Mouse (Mus musculus) hindbrain, postnatal 0 days (tissue): ENCODE measurements around the gene Serinc5. TPM values are rescaled to one million over a fixed set of nuclear protein-coding genes. Genes with fewer than 3 reads are reported as not detected.

Experiments
- ATAC-seq: fragments of 200-750 bp; cut with Nextera tagmentation; 2 replicates; pipeline ENCODE4 v1.8.0; 2017; ENCODE audit warnings: mild to moderate bottlenecking, moderate TSS enrichment, moderate library complexity
- DNase-seq: peaks from one replicate; pipeline ENCODE4 v3.0.0-alpha.2; 2015; ENCODE audit warnings: low spot score
- H3K27ac ChIP-seq: fragments of 300-500 bp; sonication (generic); 2 replicates; pipeline ENCODE4 v1.5.1; 2014; ENCODE audit warnings: mild to moderate bottlenecking
- H3K27me3 ChIP-seq: fragments of 300-500 bp; sonication (generic); 2 replicates; pipeline ENCODE4 v1.6.1; 2014; ENCODE audit warnings: low read length, mixed read lengths; ENCODE audit not compliant: insufficient read depth
- H3K36me3 ChIP-seq: fragments of 300-500 bp; sonication (generic); 2 replicates; pipeline ENCODE4 v1.6.1; 2014; ENCODE audit warnings: low read length, mixed read lengths; ENCODE audit not compliant: insufficient read depth
- H3K4me1 ChIP-seq: fragments of 300-500 bp; sonication (generic); 2 replicates; pipeline ENCODE4 v1.6.1; 2014; ENCODE audit warnings: antibody characterized with exemption, low read length, mixed read lengths; ENCODE audit not compliant: insufficient read depth
- H3K4me2 ChIP-seq: fragments of 300-500 bp; sonication (generic); 2 replicates; pipeline ENCODE4 v1.6.1; 2014; ENCODE audit warnings: low read depth, mild to moderate bottlenecking, low read length, moderate library complexity, mixed read lengths
- H3K4me3 ChIP-seq: fragments of 300-500 bp; sonication (generic); 2 replicates; pipeline ENCODE4 v1.5.1; 2014; ENCODE audit warnings: low read length
- H3K9ac ChIP-seq: fragments of 300-500 bp; sonication (generic); replicated peaks from 2 replicates; pipeline ENCODE4 v1.6.1; 2014; ENCODE audit warnings: mild to moderate bottlenecking, low read length, moderate library complexity, mixed read lengths
- H3K9me3 ChIP-seq: fragments of 300-500 bp; sonication (generic); 2 replicates; pipeline ENCODE4 v1.6.1; 2016; ENCODE audit warnings: low read length, mixed read lengths
- CTCF ChIP-seq: IDR thresholded peaks from 2 replicates; pipeline ENCODE4 v1.5.1; 2016; ENCODE audit warnings: antibody characterized with exemption, control low read depth, low read depth
- WGBS: fragments of 180-500 bp; shearing (Covaris S2); extraction: QIAGEN DNeasy Blood & Tissue Kit; methylation state at CpG from one replicate; pipeline ENCODE4 v1.1.7; 2014; 5-methylcytosine and 5-hydroxymethylcytosine counted together
- polyA plus RNA-seq: library from polyadenylated mRNA; unstranded; fragments of >200 nt; fragmentation: Nextera tagmentation; extraction: Ambion mirVana; gene quantifications from 2 replicates; pipeline ENCODE4 v1.2.1, GENCODE M21; 2015
- total RNA-seq: library from RNA; depleted of rRNA; stranded (reverse); fragments of >200 nt; gene quantifications from 2 replicates; pipeline ENCODE4 v1.2.3, GENCODE M21; 2014; rRNA removed

Serinc5 gene
- total RNA-seq (42.8 and 52.5 TPM in 2 replicates), polyA plus RNA-seq (14.3 and 14.8 TPM in 2 replicates)

- Histone ChIP-seq H3K27me3 (no peaks in the 10 kb centered on the region), H3K4me1 (peaks cover 9% of the 10 kb centered on the region; the same call in 1 of the 2 replicates), H3K4me2 (peak within 1 kb of the TSS; percentile 61), H3K9me3 (no peaks in the 10 kb centered on the region), H3K9ac (peak within 1 kb of the TSS; percentile 77), H3K27ac (peak within 1 kb of the TSS; percentile 64), H3K36me3 (no peaks in the 10 kb centered on the region), H3K4me3 (peak within 1 kb of the TSS; percentile 83)
- WGBS, result under 1% methylated on average over 55 of the region's 55 CpGs
- DNase-seq (peak; percentile 96), ATAC-seq (peak; percentile 98)
- TF ChIP-seq CTCF, result peak; percentile 38; the same call in 1 of the 2 replicates
Observed at GRCm38 (mm10) chr13:92610311-92611221, at the start of gene Serinc5. Serinc5 (plus strand) TSS chr13:92611091.

GRCm38 (mm10) chr13:92576072-92576471 lies 34.8 kb upstream of the Serinc5 start, which contains the start of gene Spz1:
Spz1 (minus strand) TSS chr13:92576172.
- H3K36me3 ChIP-seq, result no peaks in the 10 kb centered on the region
- H3K9me3 ChIP-seq, result no peaks in the 10 kb centered on the region
- H3K4me2 ChIP-seq, result no peak within 1 kb of the TSS
- TF ChIP-seq CTCF, result no peak
- no peaks in the 10 kb centered on the region for H3K27me3 ChIP-seq
- no peak within 1 kb of the TSS for H3K4me3 ChIP-seq
- ATAC-seq (no peak), DNase-seq (no peak)
- no peak within 1 kb of the TSS for H3K9ac ChIP-seq
- H3K4me1 ChIP-seq, result no peaks in the 10 kb centered on the region
- no peak within 1 kb of the TSS for H3K27ac ChIP-seq

- ATAC-seq (no peak), DNase-seq (no peak)
- WGBS, result 45% methylated on average over 6 of the region's 6 CpGs
- no peaks in the 10 kb centered on the region for H3K36me3 ChIP-seq
- H3K4me1 ChIP-seq, result no peaks in the 10 kb centered on the region
- no peak overlapping the region for H3K27ac ChIP-seq
- H3K4me3 ChIP-seq, result no peak overlapping the region
- H3K9ac ChIP-seq, result no peak overlapping the region
- no peaks in the 10 kb centered on the region for H3K27me3 ChIP-seq
- no peaks in the 10 kb centered on the region for H3K9me3 ChIP-seq
- H3K4me2 ChIP-seq, result no peak overlapping the region
- no peak for TF ChIP-seq CTCF
Observed at GRCm38 (mm10) chr13:92576688-92577087, 34.2 kb upstream of the Serinc5 start.

GRCm38 (mm10) chr13:92578210-92578609 lies 32.7 kb upstream of the Serinc5 start:
- no peaks in the 10 kb centered on the region for H3K27me3 ChIP-seq
- no peak for DNase-seq
- no peaks in the 10 kb centered on the region for H3K36me3 ChIP-seq
- TF ChIP-seq CTCF, result no peak
- H3K4me2 ChIP-seq, result no peak overlapping the region
- ATAC-seq, result no peak
- H3K9ac ChIP-seq, result no peak overlapping the region
- H3K4me1 ChIP-seq, result no peaks in the 10 kb centered on the region
- H3K4me3 ChIP-seq, result no peak overlapping the region
- H3K9me3 ChIP-seq, result no peaks in the 10 kb centered on the region
- H3K27ac ChIP-seq, result no peak overlapping the region
- 81% methylated on average over 4 of the region's 4 CpGs for WGBS

GRCm38 (mm10) chr13:92580220-92581043 lies 30.5 kb upstream of the Serinc5 start:
- H3K27me3 ChIP-seq, result no peaks in the 10 kb centered on the region
- ATAC-seq (peak; percentile 73), DNase-seq (peak; percentile 84)
- no peak overlapping the region for H3K27ac ChIP-seq
- no peaks in the 10 kb centered on the region for H3K9me3 ChIP-seq
- H3K36me3 ChIP-seq, result no peaks in the 10 kb centered on the region
- peak; percentile 76 for TF ChIP-seq CTCF
- H3K4me1 ChIP-seq, result no peaks in the 10 kb centered on the region
- 28% methylated on average over 10 of the region's 10 CpGs for WGBS
- no peak overlapping the region for H3K9ac ChIP-seq
- H3K4me2 ChIP-seq, result no peak overlapping the region
- H3K4me3 ChIP-seq, result no peak overlapping the region

- no peaks in the 10 kb centered on the region for H3K9me3 ChIP-seq
- WGBS, result 45% methylated on average over 8 of the region's 8 CpGs
- no peaks in the 10 kb centered on the region for H3K27me3 ChIP-seq
- no peak overlapping the region for H3K9ac ChIP-seq
- DNase-seq, result peak; percentile 31
- TF ChIP-seq CTCF, result no peak
- H3K4me1 ChIP-seq, result no peaks in the 10 kb centered on the region
- no peak for ATAC-seq
- H3K4me2 ChIP-seq, result no peak overlapping the region
- no peak overlapping the region for H3K4me3 ChIP-seq
- H3K27ac ChIP-seq, result no peak overlapping the region
- no peaks in the 10 kb centered on the region for H3K36me3 ChIP-seq
Observed at GRCm38 (mm10) chr13:92584094-92584717, 26.7 kb upstream of the Serinc5 start.
